Mouse (Mus musculus): ENCODE measurements around the gene Sgk1. TPM values are rescaled to one million over a fixed set of nuclear protein-coding genes. Genes with fewer than 3 reads are reported as not detected.

Gene Sgk1
- polyA plus RNA-seq, 1 experiment, result 1.6 TPM

DNA sequence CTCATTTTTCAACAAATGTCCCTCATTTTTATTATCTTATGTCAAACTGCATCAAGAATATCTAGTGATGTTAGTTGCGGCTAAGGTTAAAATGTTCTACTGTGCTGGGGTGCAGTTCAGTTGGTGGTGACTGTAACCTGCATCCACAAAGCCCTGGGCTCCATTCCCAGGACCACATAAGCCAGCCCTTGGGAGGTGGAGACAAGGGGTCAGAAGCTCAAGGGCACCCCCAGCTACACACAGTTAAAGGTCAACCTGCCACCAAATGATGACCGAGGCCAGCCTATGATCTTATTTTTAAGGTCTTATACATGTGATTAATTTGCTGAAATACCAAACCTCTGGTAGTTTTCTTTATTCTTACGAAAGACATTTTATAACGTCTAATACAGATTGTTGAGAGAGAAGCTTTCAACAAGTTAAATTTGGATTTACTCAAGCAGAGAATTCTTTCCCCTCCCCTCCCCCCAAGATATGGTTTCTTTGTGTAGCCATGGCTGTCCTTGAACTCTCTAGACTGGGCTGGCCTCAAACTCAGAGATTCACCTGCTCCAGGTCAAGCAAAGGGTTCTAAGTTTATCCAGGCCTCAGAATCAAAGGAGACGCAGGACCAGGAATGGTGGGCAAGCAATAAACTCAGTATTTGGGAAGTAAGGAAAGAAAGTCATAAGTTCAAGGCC lies 97.4 kb downstream of the Sgk1 start:
- Histone ChIP-seq H3K4me3 (replicated peaks) (no peak overlapping the region), H3K36me3 (replicated peaks; ENCODE audit: low read length) (no peaks in the 10 kb centered on the region), H3K4me1 (peaks cover 15% of the 10 kb centered on the region), H3K27me3 (replicated peaks) (peaks cover 7% of the 10 kb centered on the region), H3K9me3 (no peaks in the 10 kb centered on the region)
- no peak for TF ChIP-seq FLI1 (IDR thresholded peaks at IDR 0.05; ENCODE audit: low read length)
- no peak for TF ChIP-seq GATA1 (IDR thresholded peaks at IDR 0.05; ENCODE audit: borderline replicate concordance, low read length)

GRCm38 (mm10) chr10:21980780-21981435 lies 98.9 kb downstream of the Sgk1 start:
- Histone ChIP-seq H3K4me3 (replicated peaks) (no peak overlapping the region), H3K9me3 (no peaks in the 10 kb centered on the region), H3K4me1 (peaks cover 13% of the 10 kb centered on the region), H3K36me3 (replicated peaks; ENCODE audit: low read length) (no peaks in the 10 kb centered on the region), H3K27me3 (replicated peaks) (peaks cover 8% of the 10 kb centered on the region)
- TF ChIP-seq FLI1 (IDR thresholded peaks at IDR 0.05; ENCODE audit: low read length), result no peak
- TF ChIP-seq GATA1 (IDR thresholded peaks at IDR 0.05; ENCODE audit: borderline replicate concordance, low read length), result no peak

DNA sequence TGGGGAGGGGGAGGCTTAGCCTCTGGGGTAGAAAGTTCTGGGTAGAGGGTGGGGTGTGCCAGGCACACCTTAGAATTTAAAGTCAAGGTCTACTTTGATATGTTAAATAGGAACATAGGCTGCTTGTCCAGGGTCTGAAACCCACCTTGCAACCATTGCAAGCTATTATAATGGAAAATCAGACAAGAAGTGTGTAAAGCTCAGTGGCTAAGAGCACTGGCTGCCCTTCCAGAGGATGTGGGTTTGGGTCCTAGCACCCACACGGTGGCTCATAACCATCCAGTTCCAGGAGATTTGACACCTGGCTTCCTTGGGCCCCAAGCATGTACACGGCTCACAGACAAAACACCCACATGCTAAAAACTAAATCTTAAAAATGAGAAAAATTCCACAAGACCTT lies 100.3 kb downstream of the Sgk1 start:
- H3K4me1 ChIP-seq, result no peaks in the 10 kb centered on the region; the same call in 1 of the 2 replicates
- H3K36me3 ChIP-seq (replicated peaks; ENCODE audit: low read length), result no peaks in the 10 kb centered on the region
- peaks cover 8% of the 10 kb centered on the region for H3K27me3 ChIP-seq (replicated peaks)
- no peak for TF ChIP-seq FLI1 (IDR thresholded peaks at IDR 0.05; ENCODE audit: low read length)
- TF ChIP-seq GATA1 (IDR thresholded peaks at IDR 0.05; ENCODE audit: borderline replicate concordance, low read length), result no peak
- H3K9me3 ChIP-seq, result no peaks in the 10 kb centered on the region; the same call in 1 of the 2 replicates
- H3K4me3 ChIP-seq (replicated peaks), result no peak overlapping the region

GRCm38 (mm10) chr10:21988489-21988888 lies 106.5 kb downstream of the Sgk1 start:
- H3K9me3 ChIP-seq, result no peaks in the 10 kb centered on the region; the same call in 1 of the 2 replicates
- TF ChIP-seq GATA1 (IDR thresholded peaks at IDR 0.05; ENCODE audit: borderline replicate concordance, low read length), result no peak
- no peak for TF ChIP-seq FLI1 (IDR thresholded peaks at IDR 0.05; ENCODE audit: low read length)
- peaks cover 25% of the 10 kb centered on the region for H3K4me1 ChIP-seq
- H3K36me3 ChIP-seq (replicated peaks; ENCODE audit: low read length), result no peaks in the 10 kb centered on the region
- peaks cover 37% of the 10 kb centered on the region for H3K27me3 ChIP-seq (replicated peaks)
- H3K4me3 ChIP-seq (replicated peaks), result no peak overlapping the region

DNA sequence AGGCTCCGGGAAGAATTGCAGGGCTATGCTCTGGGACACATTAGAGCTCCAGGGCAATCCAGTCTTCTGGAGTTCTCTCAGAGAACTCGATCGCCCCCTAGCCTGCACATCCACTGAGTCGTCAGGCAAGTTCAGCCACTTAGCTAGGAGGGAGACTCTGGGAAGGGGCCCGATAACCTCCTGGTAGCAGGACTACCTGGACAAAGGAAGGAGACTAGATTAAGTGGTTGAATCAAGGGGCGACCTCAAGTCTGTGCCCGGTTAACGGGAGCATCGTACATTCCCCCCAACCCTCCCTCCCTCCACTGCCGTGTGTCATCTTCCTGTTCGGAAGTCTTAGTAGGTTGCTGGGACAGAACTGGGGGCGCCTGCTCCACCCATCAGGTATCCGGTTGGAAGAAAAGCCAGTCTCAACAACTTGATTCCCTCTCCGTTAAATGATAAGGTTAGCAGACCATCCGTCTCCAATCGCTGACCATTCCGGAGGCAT lies 109.4 kb downstream of the Sgk1 start:
- TF ChIP-seq FLI1 (IDR thresholded peaks at IDR 0.05; ENCODE audit: low read length), result no peak
- TF ChIP-seq GATA1 (IDR thresholded peaks at IDR 0.05; ENCODE audit: borderline replicate concordance, low read length), result no peak
- H3K4me3 ChIP-seq (replicated peaks), result peak overlapping the region; percentile 85

GRCm38 (mm10) chr10:21991986-21992833 lies 110.2 kb downstream of the Sgk1 start:
- Histone ChIP-seq H3K4me1 (peaks cover 38% of the 10 kb centered on the region), H3K27me3 (replicated peaks) (peaks cover 39% of the 10 kb centered on the region), H3K4me3 (replicated peaks) (peak overlapping the region; percentile 85), H3K9me3 (no peaks in the 10 kb centered on the region), H3K36me3 (replicated peaks; ENCODE audit: low read length) (peaks cover 3% of the 10 kb centered on the region)
- no peak for TF ChIP-seq GATA1 (IDR thresholded peaks at IDR 0.05; ENCODE audit: borderline replicate concordance, low read length)
- TF ChIP-seq FLI1 (IDR thresholded peaks at IDR 0.05; ENCODE audit: low read length), result no peak

More for the DNA sequence above, 109.4 kb downstream of the Sgk1 start:
- peaks cover 38% of the 10 kb centered on the region for H3K4me1 ChIP-seq
- no peaks in the 10 kb centered on the region for H3K9me3 ChIP-seq
- H3K27me3 ChIP-seq (replicated peaks), result peaks cover 39% of the 10 kb centered on the region
- H3K36me3 ChIP-seq (replicated peaks; ENCODE audit: low read length), result no peaks in the 10 kb centered on the region

- no peak for TF ChIP-seq GATA1 (IDR thresholded peaks at IDR 0.05; ENCODE audit: borderline replicate concordance, low read length)
- TF ChIP-seq FLI1 (IDR thresholded peaks at IDR 0.05; ENCODE audit: low read length), result no peak
- peak overlapping the region; percentile 95 for H3K4me3 ChIP-seq (replicated peaks)
- peaks cover 38% of the 10 kb centered on the region for H3K4me1 ChIP-seq
- no peaks in the 10 kb centered on the region for H3K9me3 ChIP-seq
- H3K27me3 ChIP-seq (replicated peaks), result peaks cover 39% of the 10 kb centered on the region
- H3K36me3 ChIP-seq (replicated peaks; ENCODE audit: low read length), result peaks cover 5% of the 10 kb centered on the region
These were observed 111.0 kb downstream of the Sgk1 start for GRCm38 (mm10) chr10:21992834-21993514.

DNA sequence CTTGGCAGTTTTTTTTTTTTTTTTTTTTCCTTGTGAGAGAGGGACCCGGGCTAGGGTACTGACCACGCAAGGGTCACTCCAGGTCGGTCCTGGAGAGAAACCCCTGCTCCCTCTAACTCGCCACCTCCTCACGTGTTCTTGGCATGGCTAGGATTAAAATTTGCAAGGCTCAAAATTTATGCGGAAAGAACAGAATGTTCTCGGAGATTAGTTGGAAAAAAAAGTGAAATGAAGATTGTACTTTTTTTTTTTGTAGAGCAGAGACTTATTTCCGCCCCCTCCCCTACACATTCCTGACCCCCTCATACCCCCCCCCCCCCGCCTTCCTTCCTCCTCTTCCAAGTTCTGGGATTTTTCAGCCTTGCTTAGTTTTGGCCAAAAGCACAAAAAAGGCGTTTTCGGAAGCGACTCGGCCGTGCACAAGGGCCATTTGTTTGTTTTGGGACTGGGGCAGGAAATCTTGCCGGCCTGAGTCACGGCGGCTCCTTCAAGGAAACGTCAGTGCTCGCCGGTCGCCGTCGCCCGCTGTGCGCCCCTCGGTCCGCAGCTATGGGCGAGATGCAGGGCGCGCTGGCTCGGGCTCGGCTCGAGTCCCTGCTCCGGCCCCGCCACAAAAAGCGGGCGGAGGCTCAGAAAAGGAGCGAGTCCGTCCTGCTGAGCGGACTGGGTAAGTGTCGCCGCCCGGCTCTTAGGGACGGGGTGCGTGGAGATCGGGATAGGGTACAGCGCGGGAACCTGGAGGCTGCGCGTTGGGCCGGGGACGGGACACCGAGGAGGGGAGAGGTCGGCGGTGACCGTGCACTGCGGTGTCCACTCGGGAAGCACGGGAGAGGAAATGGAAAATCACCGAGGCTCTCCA lies 111.8 kb downstream of the Sgk1 start:
- peaks cover 8% of the 10 kb centered on the region for H3K36me3 ChIP-seq (replicated peaks; ENCODE audit: low read length)
- H3K4me3 ChIP-seq (replicated peaks), result peak overlapping the region; percentile 95
- no peak for TF ChIP-seq FLI1 (IDR thresholded peaks at IDR 0.05; ENCODE audit: low read length)
- no peak for TF ChIP-seq GATA1 (IDR thresholded peaks at IDR 0.05; ENCODE audit: borderline replicate concordance, low read length)
- no peaks in the 10 kb centered on the region for H3K9me3 ChIP-seq
- H3K4me1 ChIP-seq, result peaks cover 38% of the 10 kb centered on the region
- H3K27me3 ChIP-seq (replicated peaks), result peaks cover 36% of the 10 kb centered on the region

Data from megakaryocyte, embryonic 14.5 days (primary cell).